Comparison of ENCODE assay signal across 29 mouse cellular contexts in the genomic region with DNA sequence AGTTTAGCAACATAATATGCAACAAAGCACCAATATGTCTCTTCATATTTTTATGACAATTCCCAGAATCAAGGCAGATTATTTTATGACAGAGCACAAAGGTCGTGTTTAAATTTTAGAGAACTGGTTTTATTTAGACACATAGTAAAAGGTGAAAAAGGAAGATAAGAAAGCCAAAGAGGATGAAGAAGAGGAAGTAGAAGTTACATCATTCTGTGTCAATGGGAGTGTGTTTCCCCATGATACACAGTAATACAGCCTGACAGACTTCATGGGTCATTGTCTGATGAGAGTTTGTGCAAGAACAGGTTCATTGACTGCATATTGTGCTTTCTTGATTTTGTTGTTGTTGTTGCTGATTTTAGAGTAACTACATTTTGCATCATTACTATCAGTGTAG.
DNase-seq lines count a peak whose midpoint lies in the region; ATAC-seq and TF ChIP-seq lines count a peak whose summit lies in the region.
"Had no signal": no experiment of that assay in that cellular context is flagged by ENCODE, and none has a peak within 500 bp of the region (broad histone marks: within the 10 kb centered on the region; RNA-seq: fewer than 3 reads in every experiment).

No protein-coding gene starts in this region.

- TF ChIP-seq CTCF in MEL (IDR thresholded peaks at IDR 0.05 in 2 of 3, conservative IDR thresholded peaks at IDR 0.05 in 1 of 3; ENCODE audit: control insufficient read depth in 1 of 3, insufficient read depth in 1 of 3, low read depth in 2 of 3, low read length in 3 of 3, poor library complexity in 1 of 3, severe bottlenecking in 1 of 3): no peak

- H3K4me1 ChIP-seq in MEL (ENCODE audit: control insufficient read depth in 1 of 2, insufficient read depth in 2 of 2, low read length in 2 of 2): no peaks in the 10 kb centered on the region
- no peaks in the 10 kb centered on the region for H3K4me1 ChIP-seq in hindbrain, embryonic 10.5 days (replicated peaks)
- H3K4me1 ChIP-seq: embryonic facial prominence, embryonic 12.5 days; embryonic facial prominence, embryonic 15.5 days; heart, embryonic 12.5 days; heart, embryonic 15.5 days; hindbrain, embryonic 12.5 days; intestine, embryonic 15.5 days had no signal

- peak; percentile 11 to 27; a peak in 2 of 4 replicates for TF ChIP-seq EP300 in MEL (IDR thresholded peaks at IDR 0.05; ENCODE audit: low read depth in 1 of 2, low read length in 2 of 2)

- ATAC-seq in granulocyte monocyte progenitor cell, adult 5-6 weeks (replicated peaks; ENCODE audit: poor library complexity, severe bottlenecking): peak; percentile 100
- peak; percentile 99 for ATAC-seq in megakaryocyte progenitor cell, adult 5-6 weeks (replicated peaks; ENCODE audit: poor library complexity)
- ATAC-seq: activated CD4-positive, CD25-positive, alpha-beta regulatory T cell, adult 4 months; forebrain, embryonic 14.5 days; forebrain, postnatal 0 days; hindbrain, embryonic 16.5 days; intestine, embryonic 15.5 days had no signal

- DNase-seq in MEL (ENCODE audit: low read depth, low spot score): peak; percentile 37
- no peak for DNase-seq in hindbrain, embryonic 10.5 days (ENCODE audit: low spot score)
- DNase-seq in ovary, postnatal 10 days (ENCODE audit: low spot score): no peak
- no peak for DNase-seq in adrenal gland, postnatal 36 days
- DNase-seq: adrenal gland, adult 8-10 months; adrenal gland, postnatal 25 days; B cell, adult 2 months; cerebellum, adult 18-20 months; cerebellum, adult 9-10 months; cerebellum, postnatal 14 days; forebrain, postnatal 0 days; gastrocnemius, adult 2 months; gastrocnemius, postnatal 14 days; heart, adult 18-20 months; heart, postnatal 10 days; heart, postnatal 36 days had no signal

- H3K4me3 ChIP-seq in MEL (ENCODE audit: control insufficient read depth in 1 of 2, insufficient read depth in 1 of 2, low read depth in 2 of 2, low read length in 2 of 2): no peak overlapping the region
- no peak overlapping the region for H3K4me3 ChIP-seq in hindbrain, embryonic 10.5 days
- H3K4me3 ChIP-seq: embryonic facial prominence, embryonic 12.5 days; embryonic facial prominence, embryonic 15.5 days; gastrocnemius, adult 2 months; heart, embryonic 12.5 days; heart, embryonic 15.5 days; hindbrain, embryonic 12.5 days; intestine, embryonic 15.5 days had no signal

- H3K27ac ChIP-seq in MEL (ENCODE audit: control insufficient read depth, low read depth, low read length): no peak overlapping the region
- H3K27ac ChIP-seq in hindbrain, embryonic 10.5 days: no peak overlapping the region
- H3K27ac ChIP-seq: embryonic facial prominence, embryonic 12.5 days; embryonic facial prominence, embryonic 15.5 days; gastrocnemius, adult 2 months; heart, embryonic 15.5 days; hindbrain, embryonic 12.5 days; intestine, embryonic 15.5 days had no signal

- WGBS in hindbrain, embryonic 10.5 days: 85% methylated on average over 1 of the region's 1 CpGs

- H3K36me3 ChIP-seq in MEL (ENCODE audit: control insufficient read depth in 1 of 2, insufficient read depth in 2 of 2, low read length in 2 of 2): peaks cover 0 to 2% of the 10 kb centered on the region in 2 experiments; a peak in 1 of 4 replicates
- H3K36me3 ChIP-seq in hindbrain, embryonic 10.5 days: no peaks in the 10 kb centered on the region
- H3K36me3 ChIP-seq: embryonic facial prominence, embryonic 12.5 days; embryonic facial prominence, embryonic 15.5 days; G1E; heart, embryonic 12.5 days; heart, embryonic 15.5 days; hindbrain, embryonic 12.5 days; intestine, embryonic 15.5 days had no signal

- H3K79me2 ChIP-seq in MEL (ENCODE audit: control insufficient read depth, insufficient read depth, low read length, poor library complexity): no peaks in the 10 kb centered on the region

- H3K9me3 ChIP-seq in MEL (replicated peaks; ENCODE audit: insufficient read depth, low read length): no peaks in the 10 kb centered on the region
- H3K9me3 ChIP-seq in hindbrain, embryonic 10.5 days: no peaks in the 10 kb centered on the region
- H3K9me3 ChIP-seq: embryonic facial prominence, embryonic 12.5 days; embryonic facial prominence, embryonic 15.5 days; G1E; heart, embryonic 12.5 days; heart, embryonic 15.5 days; hindbrain, embryonic 12.5 days; intestine, embryonic 15.5 days had no signal

- H3K9ac ChIP-seq in MEL (ENCODE audit: control insufficient read depth, low read depth, low read length, poor library complexity, severe bottlenecking): no peak overlapping the region
- H3K9ac ChIP-seq: embryonic facial prominence, embryonic 12.5 days; embryonic facial prominence, embryonic 15.5 days; forebrain, postnatal 0 days; heart, embryonic 12.5 days; heart, embryonic 15.5 days; hindbrain, embryonic 12.5 days; intestine, embryonic 15.5 days had no signal

- no peaks in the 10 kb centered on the region for H3K27me3 ChIP-seq in MEL (ENCODE audit: control insufficient read depth in 1 of 2, insufficient read depth in 2 of 2, low read length in 2 of 2)
- H3K27me3 ChIP-seq in hindbrain, embryonic 10.5 days (ENCODE audit: insufficient read depth, poor library complexity, severe bottlenecking): no peaks in the 10 kb centered on the region
- H3K27me3 ChIP-seq: CH12.LX; embryonic facial prominence, embryonic 12.5 days; embryonic facial prominence, embryonic 15.5 days; heart, embryonic 12.5 days; heart, embryonic 15.5 days; hindbrain, embryonic 12.5 days; intestine, embryonic 15.5 days had no signal

- no peak for TF ChIP-seq RAD21 in MEL (IDR thresholded peaks at IDR 0.05; ENCODE audit: low read depth, low read length)

- no peak for TF ChIP-seq POLR2A in MEL (IDR thresholded peaks at IDR 0.05; ENCODE audit: control insufficient read depth in 1 of 2, insufficient read depth in 1 of 2, low read depth in 1 of 2, low read length in 2 of 2, poor library complexity in 1 of 2)

TF ChIP-seq in MEL, 35 proteins besides CTCF, POLR2A, EP300 and RAD21:
- TF ChIP-seq TCF12 (IDR thresholded peaks at IDR 0.05; ENCODE audit: low read depth, low read length): peak; percentile 23; the same call in 1 of the 2 replicates
- TF ChIP-seq POLR2AphosphoS2 (IDR thresholded peaks at IDR 0.05; ENCODE audit: low read length): no peak
- TF ChIP-seq POLR2AphosphoS5 (IDR thresholded peaks at IDR 0.05; ENCODE audit: borderline replicate concordance, low read depth, low read length): no peak
- TF ChIP-seq E2F4 (IDR thresholded peaks at IDR 0.05; ENCODE audit: borderline replicate concordance, low read depth, low read length): no peak
- 0 out of 2 replicates have a peak, but pooled peaks have one; percentile 13 for TF ChIP-seq TAL1 (IDR thresholded peaks at IDR 0.05; ENCODE audit: low read length)
- no peak for TF ChIP-seq JUND (IDR thresholded peaks at IDR 0.05; ENCODE audit: low read depth, low read length)
- TF ChIP-seq SMC3 (IDR thresholded peaks at IDR 0.05; ENCODE audit: low read depth, low read length): no peak
